Mouse (Mus musculus): ENCODE measurements around the gene Neurl2.
A peak's percentile ranks its signal among the peaks of the same experiment; 100 is the strongest.
"Not testable (repeated sequence)": the region's sequence is repeated elsewhere in the genome, so short reads cannot be mapped to it uniquely, and the experiment has no call there.

Neurl2 gene

GRCm38 (mm10) chr2:164859155-164859554 lies 25.9 kb upstream of the Neurl2 start:
- no peak for DNase-seq (ENCODE audit: extremely low read depth, low read depth)

- no peak for DNase-seq (ENCODE audit: extremely low read depth, low read depth)
These were observed 24.7 kb upstream of the Neurl2 start for GRCm38 (mm10) chr2:164857842-164858553.

- DNase-seq (ENCODE audit: extremely low read depth, low read depth) = no peak
These were observed 24.0 kb upstream of the Neurl2 start, which contains the start of gene Pltp for GRCm38 (mm10) chr2:164857101-164857821. Gene Pltp (minus strand): TSS chr2:164857711.

- no peak for DNase-seq (ENCODE audit: extremely low read depth, low read depth)
These were observed 23.2 kb upstream of the Neurl2 start for GRCm38 (mm10) chr2:164856309-164857100.

- not testable (repeated sequence) for DNase-seq (ENCODE audit: extremely low read depth, low read depth)
These were observed 22.3 kb upstream of the Neurl2 start for GRCm38 (mm10) chr2:164855572-164855971.

- no peak for DNase-seq (ENCODE audit: extremely low read depth, low read depth)
These were observed 16.8 kb upstream of the Neurl2 start for GRCm38 (mm10) chr2:164850061-164850460.

GRCm38 (mm10) chr2:164845782-164846181 lies 12.5 kb upstream of the Neurl2 start:
- no peak for DNase-seq (ENCODE audit: extremely low read depth, low read depth)

- no peak for DNase-seq (ENCODE audit: extremely low read depth, low read depth)
These were observed 1.9 kb upstream of the Neurl2 start for GRCm38 (mm10) chr2:164835164-164835563.

GRCm38 (mm10) chr2:164834531-164834930 lies 1.3 kb upstream of the Neurl2 start:
- DNase-seq (ENCODE audit: extremely low read depth, low read depth) = no peak

- DNase-seq (ENCODE audit: extremely low read depth, low read depth) = peak; percentile 52
These were observed 431 bp downstream of the Neurl2 start, which contains the start of gene Ctsa for GRCm38 (mm10) chr2:164832748-164833301. Gene Ctsa (plus strand): TSS chr2:164832873.

GRCm38 (mm10) chr2:164832032-164832747 lies 1.1 kb downstream of the Neurl2 start:
- DNase-seq (ENCODE audit: extremely low read depth, low read depth) = no peak

- DNase-seq (ENCODE audit: extremely low read depth, low read depth) = no peak
These were observed 2.2 kb downstream of the Neurl2 start for GRCm38 (mm10) chr2:164831029-164831428.

GRCm38 (mm10) chr2:164829090-164829489 lies 4.2 kb downstream of the Neurl2 start:
- DNase-seq (ENCODE audit: extremely low read depth, low read depth) = no peak

GRCm38 (mm10) chr2:164828437-164828836 lies 4.8 kb downstream of the Neurl2 start, which contains the start of gene Spata25:
Gene Spata25 (minus strand): TSS chr2:164828537.
- no peak for DNase-seq (ENCODE audit: extremely low read depth, low read depth)

GRCm38 (mm10) chr2:164827146-164827850 lies 6.0 kb downstream of the Neurl2 start:
- peak; percentile 79 for DNase-seq (ENCODE audit: extremely low read depth, low read depth)

- DNase-seq (ENCODE audit: extremely low read depth, low read depth) = no peak
These were observed 7.7 kb downstream of the Neurl2 start for GRCm38 (mm10) chr2:164825521-164825920.

GRCm38 (mm10) chr2:164823969-164824368 lies 9.3 kb downstream of the Neurl2 start:
- no peak for DNase-seq (ENCODE audit: extremely low read depth, low read depth)

GRCm38 (mm10) chr2:164823181-164823585 lies 10.1 kb downstream of the Neurl2 start:
- DNase-seq (ENCODE audit: extremely low read depth, low read depth) = peak; percentile 71

GRCm38 (mm10) chr2:164822636-164823165 lies 10.6 kb downstream of the Neurl2 start, which contains the start of gene Zswim1:
Gene Zswim1 (plus strand): TSS chr2:164822686.
- DNase-seq (ENCODE audit: extremely low read depth, low read depth) = peak; percentile 98

- DNase-seq (ENCODE audit: extremely low read depth, low read depth) = no peak
These were observed 12.2 kb downstream of the Neurl2 start for GRCm38 (mm10) chr2:164821060-164821459.
